Mouse (Mus musculus) skeletal muscle tissue, adult 2 months (tissue): Measurements from ENCODE around the gene Rbks.

Source experiments
- DNase-seq: peaks from one replicate; pipeline ENCODE4 v3.0.0-alpha.2; 2012; ENCODE audit warnings: low read depth, low spot score

The Rbks gene

GRCm38 (mm10) chr5:31696971-31697643, at the start of gene Rbks:
Gene Rbks, minus strand, starts transcription at chr5:31697627.
- peak; percentile 15 for DNase-seq

- no peak for DNase-seq
These were observed 45.1 kb upstream of the Rbks start for GRCm38 (mm10) chr5:31742521-31743031.

- DNase-seq: no peak
These were observed 44.5 kb upstream of the Rbks start for GRCm38 (mm10) chr5:31741931-31742330.

- no peak for DNase-seq
These were observed 35.4 kb upstream of the Rbks start for GRCm38 (mm10) chr5:31732644-31733338.

- DNase-seq: peak; percentile 38
These were observed 30.0 kb upstream of the Rbks start for GRCm38 (mm10) chr5:31727456-31727855.

- no peak for DNase-seq
These were observed 28.5 kb upstream of the Rbks start for GRCm38 (mm10) chr5:31725885-31726284.

- no peak for DNase-seq
These were observed 27.1 kb upstream of the Rbks start for GRCm38 (mm10) chr5:31724519-31724918.

GRCm38 (mm10) chr5:31715486-31716150, 18.2 kb upstream of the Rbks start:
- DNase-seq: no peak

GRCm38 (mm10) chr5:31713841-31714264, 16.4 kb upstream of the Rbks start:
- no peak for DNase-seq

- no peak for DNase-seq
These were observed 15.9 kb upstream of the Rbks start for GRCm38 (mm10) chr5:31713280-31713711.

- DNase-seq: no peak
These were observed 12.0 kb upstream of the Rbks start for GRCm38 (mm10) chr5:31709389-31709788.

GRCm38 (mm10) chr5:31706826-31707225, 9.4 kb upstream of the Rbks start:
- peak; percentile 11 for DNase-seq

GRCm38 (mm10) chr5:31704971-31705370, 7.5 kb upstream of the Rbks start:
- no peak for DNase-seq

- DNase-seq: no peak
These were observed 2.0 kb upstream of the Rbks start for GRCm38 (mm10) chr5:31699397-31699796.

GRCm38 (mm10) chr5:31698931-31699330, 1.5 kb upstream of the Rbks start:
- no peak for DNase-seq

GRCm38 (mm10) chr5:31698297-31698726, 885 bp upstream of the Rbks start:
- peak; percentile 88 for DNase-seq

- DNase-seq: peak; percentile 84
These were observed 343 bp upstream of the Rbks start, which contains the start of gene Babam2 for GRCm38 (mm10) chr5:31697644-31698296. Gene Babam2, plus strand, starts transcription at chr5:31697684.

GRCm38 (mm10) chr5:31693191-31693590, 4.2 kb downstream of the Rbks start:
- DNase-seq: no peak

- DNase-seq: no peak
These were observed 9.5 kb downstream of the Rbks start for GRCm38 (mm10) chr5:31687972-31688371.

GRCm38 (mm10) chr5:31686040-31686439, 11.4 kb downstream of the Rbks start:
- DNase-seq: no peak

- DNase-seq: no peak
These were observed 15.1 kb downstream of the Rbks start for GRCm38 (mm10) chr5:31682305-31682704.

- no peak for DNase-seq
These were observed 17.2 kb downstream of the Rbks start for GRCm38 (mm10) chr5:31680183-31680582.
